Mouse (Mus musculus) forebrain, postnatal 0 days (tissue): ENCODE measurements around the gene Caskin2. TPM values are rescaled to one million over a fixed set of nuclear protein-coding genes. Genes with fewer than 3 reads are reported as not detected.
"Not testable (repeated sequence)": the region's sequence is repeated elsewhere in the genome, so short reads cannot be mapped to it uniquely, and the experiment has no call there.

Experiments used
- ATAC-seq: fragments of 200-750 bp; cut with Nextera tagmentation; 2 replicates; pipeline ENCODE4 v1.8.0; 2017; ENCODE audit warnings: mild to moderate bottlenecking, moderate library complexity
- DNase-seq: peaks from one replicate; pipeline ENCODE4 v3.0.0-alpha.2; 2015
- H3K27ac ChIP-seq: fragments of 300-500 bp; sonication (generic); 2 replicates; pipeline ENCODE4 v1.5.1; 2014; ENCODE audit warnings: low read depth, mild to moderate bottlenecking, antibody characterized with exemption, low read length, moderate library complexity, mixed read lengths
- H3K27me3 ChIP-seq: fragments of 300-500 bp; sonication (generic); 2 replicates; pipeline ENCODE4 v1.6.1; 2014; ENCODE audit warnings: mild to moderate bottlenecking, low read length, mixed read lengths; ENCODE audit not compliant: insufficient read depth
- H3K36me3 ChIP-seq: fragments of 300-500 bp; sonication (generic); 2 replicates; pipeline ENCODE4 v1.6.1; 2014; ENCODE audit warnings: mild to moderate bottlenecking, moderate library complexity; ENCODE audit not compliant: insufficient read depth
- H3K4me1 ChIP-seq: fragments of 300-500 bp; sonication (generic); 2 replicates; pipeline ENCODE4 v1.6.1; 2014; ENCODE audit warnings: antibody characterized with exemption; ENCODE audit not compliant: insufficient read depth
- H3K4me2 ChIP-seq: fragments of 300-500 bp; sonication (generic); 2 replicates; pipeline ENCODE4 v1.6.1; 2014; ENCODE audit warnings: low read depth, mild to moderate bottlenecking, moderate library complexity
- H3K4me3 ChIP-seq: fragments of 300-500 bp; sonication (generic); 2 replicates; pipeline ENCODE4 v1.5.1; 2014; ENCODE audit warnings: low read depth, low read length, mixed read lengths
- H3K9ac ChIP-seq: fragments of 300-500 bp; sonication (generic); 2 replicates; pipeline ENCODE4 v1.6.1; 2014; ENCODE audit warnings: mild to moderate bottlenecking
- H3K9me3 ChIP-seq: fragments of 300-500 bp; sonication (generic); 2 replicates; pipeline ENCODE4 v1.6.1; 2016; ENCODE audit warnings: low read length
- CTCF ChIP-seq: sonication (generic); IDR thresholded peaks from 2 replicates; pipeline ENCODE4 v1.5.1; 2016; ENCODE audit warnings: antibody characterized with exemption, control low read depth, low read depth
- WGBS: fragments of 180-500 bp; shearing (Covaris S2); extraction: QIAGEN DNeasy Blood & Tissue Kit; methylation state at CpG from one replicate; pipeline ENCODE4 v1.1.7; 2014; 5-methylcytosine and 5-hydroxymethylcytosine counted together
- microRNA-seq, 2 experiments: library from miRNA; unstranded; fragments of <30 nt; microRNA quantifications; one replicate each; pipeline ENCODE4; 2016
- polyA plus RNA-seq: library from polyadenylated mRNA; unstranded; fragments of >200 nt; fragmentation: Nextera tagmentation; extraction: Ambion mirVana; gene quantifications from 2 replicates; pipeline ENCODE4 v1.2.1, GENCODE M21; 2015
- total RNA-seq: library from RNA; depleted of rRNA; stranded (reverse); fragments of >200 nt; gene quantifications from 2 replicates; pipeline ENCODE4 v1.2.3, GENCODE M21; 2014; rRNA removed

Gene Caskin2
- total and polyA plus RNA-seq, 2 experiments from 2014 or later = 6.1 to 14.7 TPM

GRCm38 (mm10) chr11:115765103-115765606, 48.3 kb downstream of the Caskin2 start, which contains the start of gene Tmem94:
Gene Tmem94 (plus strand): TSS chr11:115765433.
- no peaks in the 10 kb centered on the region for H3K27me3 ChIP-seq
- no peaks in the 10 kb centered on the region for H3K9me3 ChIP-seq
- DNase-seq (peak; percentile 100), ATAC-seq (peak; percentile 97)
- H3K4me2 ChIP-seq = peak within 1 kb of the TSS; percentile 51
- peak; percentile 66 for TF ChIP-seq CTCF
- peak within 1 kb of the TSS; percentile 94 for H3K27ac ChIP-seq
- H3K36me3 ChIP-seq = no peaks in the 10 kb centered on the region
- peak within 1 kb of the TSS; percentile 82 for H3K4me3 ChIP-seq
- peaks cover 5% of the 10 kb centered on the region; the same call in 1 of the 2 replicates for H3K4me1 ChIP-seq
- WGBS = 2% methylated on average over 32 of the region's 32 CpGs
- H3K9ac ChIP-seq = peak within 1 kb of the TSS; percentile 74

- ATAC-seq (no peak), DNase-seq (peak; percentile 23)
- peak overlapping the region; percentile 68 for H3K27ac ChIP-seq
- no peak for TF ChIP-seq CTCF
- no peaks in the 10 kb centered on the region for H3K9me3 ChIP-seq
- H3K4me1 ChIP-seq = peaks cover 5% of the 10 kb centered on the region; the same call in 1 of the 2 replicates
- peak overlapping the region; percentile 82 for H3K4me3 ChIP-seq
- H3K27me3 ChIP-seq = no peaks in the 10 kb centered on the region
- H3K36me3 ChIP-seq = no peaks in the 10 kb centered on the region
- WGBS = 13% methylated on average over 2 of the region's 2 CpGs
- peak overlapping the region; percentile 44 for H3K9ac ChIP-seq
- H3K4me2 ChIP-seq = peak overlapping the region; percentile 51
Observed at GRCm38 (mm10) chr11:115764698-115765097, 48.7 kb downstream of the Caskin2 start.

GRCm38 (mm10) chr11:115762176-115762575, 51.3 kb downstream of the Caskin2 start:
- H3K4me2 ChIP-seq, ATAC-seq, H3K4me3 ChIP-seq, H3K4me1 ChIP-seq, H3K27me3 ChIP-seq, DNase-seq, H3K9ac ChIP-seq, H3K9me3 ChIP-seq, H3K36me3 ChIP-seq, H3K27ac ChIP-seq: not testable (repeated sequence)
- 92% methylated on average over 7 of the region's 7 CpGs for WGBS

- Histone ChIP-seq H3K4me1 (no peaks in the 10 kb centered on the region), H3K9me3 (no peaks in the 10 kb centered on the region), H3K4me3 (no peak overlapping the region), H3K36me3 (no peaks in the 10 kb centered on the region), H3K27me3 (no peaks in the 10 kb centered on the region), H3K4me2 (no peak overlapping the region), H3K9ac (no peak overlapping the region), H3K27ac (no peak overlapping the region)
- WGBS = 77% methylated on average over 4 of the region's 4 CpGs
- TF ChIP-seq CTCF = no peak
- DNase-seq (no peak), ATAC-seq (no peak)
Observed at GRCm38 (mm10) chr11:115753485-115753884, 60.0 kb downstream of the Caskin2 start.

DNA sequence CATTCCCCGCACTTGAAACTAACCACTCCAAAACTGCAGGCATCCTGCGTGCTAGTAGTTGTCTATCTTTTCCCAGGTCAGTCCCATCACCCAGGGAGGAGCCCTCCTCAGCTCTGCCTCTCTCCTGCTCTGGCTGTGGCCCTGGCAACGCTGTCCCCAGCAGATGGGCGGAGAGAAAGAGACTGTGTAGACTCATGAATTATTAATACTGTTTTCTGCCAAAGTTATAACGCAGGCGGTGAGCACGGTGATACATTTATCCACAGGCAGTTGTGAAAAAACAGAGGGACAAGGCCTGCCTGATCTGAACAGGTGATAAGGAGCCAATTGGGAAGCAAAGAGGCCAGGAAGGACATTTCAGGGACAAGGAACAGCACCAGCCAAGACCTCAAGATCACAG, 60.8 kb downstream of the Caskin2 start:
- ATAC-seq = no peak; the same call in 1 of the 2 replicates
- Histone ChIP-seq H3K36me3 (no peaks in the 10 kb centered on the region), H3K27ac (no peak overlapping the region), H3K9ac (no peak overlapping the region), H3K27me3 (no peaks in the 10 kb centered on the region), H3K9me3 (no peaks in the 10 kb centered on the region), H3K4me3 (no peak overlapping the region), H3K4me1 (no peaks in the 10 kb centered on the region), H3K4me2 (no peak overlapping the region)
- DNase-seq = peak; percentile 31
- no peak for TF ChIP-seq CTCF
- WGBS = 31% methylated on average over 7 of the region's 7 CpGs

DNA sequence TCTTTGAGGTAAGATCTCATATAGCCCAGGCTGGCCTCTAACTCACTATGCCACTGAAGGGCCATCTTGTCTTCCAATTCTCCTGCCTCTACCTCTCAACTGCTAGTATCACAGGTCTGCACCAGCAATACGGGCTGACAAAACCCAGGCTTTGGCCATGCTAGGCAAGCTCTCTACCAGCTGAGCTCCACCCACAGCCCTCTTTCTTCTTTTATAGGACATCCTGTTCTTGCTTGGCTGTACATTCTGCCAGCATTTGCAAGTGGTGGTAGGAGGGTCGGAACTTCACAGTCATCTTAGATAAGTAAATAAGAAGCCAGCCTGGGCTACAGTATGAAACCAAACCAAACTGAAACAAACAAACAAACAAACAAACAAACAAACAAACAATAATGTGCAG, 61.7 kb downstream of the Caskin2 start:
- no peak for DNase-seq
- WGBS = 59% methylated on average over 2 of the region's 2 CpGs
- Histone ChIP-seq H3K4me2 (no peak overlapping the region), H3K4me1 (no peaks in the 10 kb centered on the region), H3K36me3 (no peaks in the 10 kb centered on the region), H3K27ac (no peak overlapping the region), H3K27me3 (no peaks in the 10 kb centered on the region), H3K4me3 (no peak overlapping the region), H3K9ac (no peak overlapping the region), H3K9me3 (no peaks in the 10 kb centered on the region)
- TF ChIP-seq CTCF = no peak
- ATAC-seq = no peak

DNA sequence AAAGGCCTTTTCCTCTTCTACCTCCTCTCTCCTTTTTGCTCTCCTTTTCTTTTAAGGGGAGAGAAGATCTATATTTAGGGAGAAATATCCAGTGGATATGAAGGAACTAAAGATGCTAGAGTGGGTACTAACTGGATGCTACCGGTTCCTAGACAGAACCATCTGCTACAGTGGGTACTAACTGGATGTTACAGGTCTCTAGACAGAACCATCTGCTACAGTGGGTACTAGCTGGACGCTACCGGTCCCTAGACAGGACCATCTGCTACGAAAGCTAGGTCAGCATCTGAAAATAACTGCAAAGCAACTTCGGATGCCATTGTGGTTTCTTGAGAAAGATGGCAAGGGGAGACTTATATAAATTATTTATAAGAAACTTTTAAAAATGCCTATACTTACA, 63.6 kb downstream of the Caskin2 start:
- WGBS = 59% methylated on average over 5 of the region's 5 CpGs
- TF ChIP-seq CTCF = no peak
- ATAC-seq (peak; percentile 61; the same call in 1 of the 2 replicates), DNase-seq (no peak)
- H3K4me2 ChIP-seq = no peak overlapping the region
- H3K27me3 ChIP-seq = no peaks in the 10 kb centered on the region
- no peaks in the 10 kb centered on the region for H3K36me3 ChIP-seq
- H3K27ac ChIP-seq = no peak overlapping the region
- no peak overlapping the region for H3K4me3 ChIP-seq
- no peaks in the 10 kb centered on the region for H3K9me3 ChIP-seq
- H3K9ac ChIP-seq = no peak overlapping the region
- no peaks in the 10 kb centered on the region for H3K4me1 ChIP-seq

Small RNA genes lying within 50 kb of the gene (microRNA-seq; reads per million reads assigned to microRNA genes)
- 0.49 to 0.77 reads per million in 2 experiments for gene Mir5621

Other genes with a start within 250 kb of the Caskin2 start
- 62.6 and 90.3 TPM in 2 replicates for gene Nup85, start 249.2 kb downstream of the Caskin2 start, total RNA-seq
- gene Nup85, start 249.2 kb downstream of the Caskin2 start, polyA plus RNA-seq = 66.2 and 78.7 TPM in 2 replicates
- 34.6 and 46.3 TPM in 2 replicates for gene Mrps7, start 209.7 kb downstream of the Caskin2 start, total RNA-seq
- gene Mrps7, start 209.7 kb downstream of the Caskin2 start, polyA plus RNA-seq = 74.1 and 78.1 TPM in 2 replicates
- gene Gga3, start 209.6 kb downstream of the Caskin2 start, total RNA-seq = 34.0 and 34.5 TPM in 2 replicates
- 15.2 and 18.5 TPM in 2 replicates for gene Gga3, start 209.6 kb downstream of the Caskin2 start, polyA plus RNA-seq
- 12.2 and 16.9 TPM in 2 replicates for gene Mif4gd, start 200.7 kb downstream of the Caskin2 start, total RNA-seq
- gene Mif4gd, start 200.7 kb downstream of the Caskin2 start, polyA plus RNA-seq = 14.4 and 19.4 TPM in 2 replicates
- gene Slc25a19, start 185.3 kb downstream of the Caskin2 start, total RNA-seq = 34.3 and 38.7 TPM in 2 replicates
- 51.1 and 51.7 TPM in 2 replicates for gene Slc25a19, start 185.3 kb downstream of the Caskin2 start, polyA plus RNA-seq
- gene Grb2, start 105.0 kb downstream of the Caskin2 start, total RNA-seq = 88.2 and 91.9 TPM in 2 replicates
- 153 and 162 TPM in 2 replicates for gene Grb2, start 105.0 kb downstream of the Caskin2 start, polyA plus RNA-seq
- 16.7 and 19.3 TPM in 2 replicates for gene Tmem94, start 48.2 kb downstream of the Caskin2 start, total RNA-seq
- gene Tmem94, start 48.2 kb downstream of the Caskin2 start, polyA plus RNA-seq = 12.1 and 14.9 TPM in 2 replicates
- 23.5 and 25.5 TPM in 2 replicates for gene Tsen54, start 1.1 kb upstream of the Caskin2 start, total RNA-seq
- 16.8 and 18.1 TPM in 2 replicates for gene Tsen54, start 1.1 kb upstream of the Caskin2 start, polyA plus RNA-seq
- 2.7 and 4.0 TPM in 2 replicates for gene Llgl2, start 10.4 kb upstream of the Caskin2 start, total RNA-seq
- gene Llgl2, start 10.4 kb upstream of the Caskin2 start, polyA plus RNA-seq = 0.72 and 1.1 TPM in 2 replicates
- not detected in 2 replicates for gene Myo15b, start 44.8 kb upstream of the Caskin2 start, total RNA-seq
- gene Myo15b, start 44.8 kb upstream of the Caskin2 start, polyA plus RNA-seq = 0.01 TPM in 1 of 2 replicates, not detected in the other
- 0.95 and 1.0 TPM in 2 replicates for gene Smim5, start 86.3 kb upstream of the Caskin2 start, total RNA-seq
- gene Smim5, start 86.3 kb upstream of the Caskin2 start, polyA plus RNA-seq = 2.4 and 2.5 TPM in 2 replicates
- not detected in 2 replicates for gene Smim6, start 98.4 kb upstream of the Caskin2 start, total RNA-seq
- gene Smim6, start 98.4 kb upstream of the Caskin2 start, polyA plus RNA-seq = 0.27 TPM in 1 of 2 replicates, not detected in the other
- gene Sap30bp, start 119.6 kb upstream of the Caskin2 start, total RNA-seq = 60.4 and 70.9 TPM in 2 replicates
- 49.5 and 59.4 TPM in 2 replicates for gene Sap30bp, start 119.6 kb upstream of the Caskin2 start, polyA plus RNA-seq
- 14.5 and 18.9 TPM in 2 replicates for gene Recql5, start 119.8 kb upstream of the Caskin2 start, total RNA-seq
- 6.9 and 8.4 TPM in 2 replicates for gene Recql5, start 119.8 kb upstream of the Caskin2 start, polyA plus RNA-seq
- 0.46 and 1.1 TPM in 2 replicates for gene Itgb4, start 161.1 kb upstream of the Caskin2 start, total RNA-seq
- 0.93 and 1.3 TPM in 2 replicates for gene Itgb4, start 161.1 kb upstream of the Caskin2 start, polyA plus RNA-seq
- 42.6 and 52.2 TPM in 2 replicates for gene Galk1, start 199.1 kb upstream of the Caskin2 start, total RNA-seq
- 61.1 and 66.4 TPM in 2 replicates for gene Galk1, start 199.1 kb upstream of the Caskin2 start, polyA plus RNA-seq
- 730 and 936 TPM in 2 replicates for gene H3f3b, start 214.3 kb upstream of the Caskin2 start, total RNA-seq
- 2,422 and 2,718 TPM in 2 replicates for gene H3f3b, start 214.3 kb upstream of the Caskin2 start, polyA plus RNA-seq
- 38.9 and 43.8 TPM in 2 replicates for gene Unk, start 216.7 kb upstream of the Caskin2 start, total RNA-seq
- 18.7 and 22.5 TPM in 2 replicates for gene Unk, start 216.7 kb upstream of the Caskin2 start, polyA plus RNA-seq